Mouse (Mus musculus) kidney, postnatal 25 days (tissue): ENCODE results near the gene Prr19.
A peak's percentile ranks its signal among the peaks of the same experiment; 100 is the strongest.
"Not testable (repeated sequence)": the region's sequence is repeated elsewhere in the genome, so short reads cannot be mapped to it uniquely, and the experiment has no call there.

Experiments used
- DNase-seq, 2 experiments: peaks; one replicate each; pipeline ENCODE4 v3.0.0; 2021; ENCODE audit warnings: mixed read lengths in 2 of 2

The Prr19 gene

GRCm38 (mm10) chr7:25323219-25323618 lies 22.0 kb downstream of the Prr19 start:
- DNase-seq = no peak

- DNase-seq = not testable (repeated sequence)
Measured at GRCm38 (mm10) chr7:25325431-25325830, 24.2 kb downstream of the Prr19 start.

- peak in 1 of 2 experiments; percentile 10 for DNase-seq
Measured at GRCm38 (mm10) chr7:25326233-25326632, 25.0 kb downstream of the Prr19 start.

GRCm38 (mm10) chr7:25333596-25334307 lies 32.5 kb downstream of the Prr19 start:
- DNase-seq = peak; percentile 84 to 87

- no peak for DNase-seq
Measured at GRCm38 (mm10) chr7:25334472-25334871, 33.3 kb downstream of the Prr19 start.

- DNase-seq = no peak
Measured at GRCm38 (mm10) chr7:25339329-25339728, 38.1 kb downstream of the Prr19 start.

GRCm38 (mm10) chr7:25341000-25341784 lies 40.0 kb downstream of the Prr19 start:
- no peak for DNase-seq

- peak; percentile 61 to 74 for DNase-seq
Measured at GRCm38 (mm10) chr7:25348861-25349260, 47.6 kb downstream of the Prr19 start.
